Mouse (Mus musculus) olfactory bulb, adult 2 months (tissue): ENCODE measurements around the gene Tenm2.

ENCODE experiments used
- CTCF ChIP-seq: fragments of 200-500 bp; IDR thresholded peaks from 2 replicates; pipeline ENCODE4 v1.5.1; 2012; ENCODE audit warnings: low read depth, mild to moderate bottlenecking, low read length, moderate library complexity; ENCODE audit not compliant: insufficient read depth
- POLR2A ChIP-seq: fragments of 200-500 bp; IDR thresholded peaks from 2 replicates; pipeline ENCODE4 v1.6.1; 2012; ENCODE audit warnings: mild to moderate bottlenecking, low read depth, low read length, moderate library complexity; ENCODE audit not compliant: insufficient read depth

DNA sequence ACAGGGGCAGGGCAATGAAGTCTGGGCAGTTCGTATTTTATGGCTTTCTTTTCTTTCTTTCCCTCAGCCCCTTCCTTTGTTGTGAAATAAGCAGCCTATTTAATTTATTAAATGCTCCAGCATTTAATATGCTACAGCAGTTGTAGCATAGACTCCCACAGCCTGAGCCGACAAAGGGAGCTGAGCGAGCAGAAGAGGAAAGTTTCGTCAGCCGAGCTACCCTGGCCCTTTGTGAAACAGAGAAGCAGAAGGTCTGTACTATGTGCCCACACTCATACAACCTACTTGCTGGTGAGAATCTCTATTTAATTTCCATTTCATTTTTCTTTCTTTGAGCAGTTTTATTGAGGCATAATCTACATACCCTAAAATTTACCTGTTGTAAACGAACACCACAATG is 1127.9 kb downstream of the Tenm2 start:
- TF ChIP-seq CTCF (no peak), POLR2A (no peak)
